In the genomic region with DNA sequence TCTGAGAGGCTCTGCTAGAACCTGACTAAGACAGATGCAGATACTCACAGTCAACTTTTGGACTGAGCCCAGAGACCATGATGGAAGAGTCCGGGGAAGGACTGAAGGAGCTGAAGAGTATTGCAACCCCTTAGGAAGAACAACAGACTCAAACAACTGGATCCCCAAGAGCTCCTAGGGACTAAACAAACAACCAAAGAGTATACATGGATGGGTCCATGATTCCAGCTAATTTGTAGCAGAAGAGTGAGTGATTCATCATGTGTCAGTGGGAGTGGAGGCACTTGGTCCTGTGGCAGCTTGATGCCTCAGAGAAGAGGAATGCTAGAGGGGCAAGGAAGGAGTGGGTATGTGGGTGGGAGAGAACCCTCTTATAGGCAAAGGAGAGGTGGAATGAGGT, we compare ENCODE assay signal across 29 mouse cellular contexts. TPM values are rescaled to one million over a fixed set of nuclear protein-coding genes. Genes with fewer than 3 reads are reported as not detected.
DNase-seq lines count a peak whose midpoint lies in the region; ATAC-seq and TF ChIP-seq lines count a peak whose summit lies in the region.
"Had no signal": no experiment of that assay in that cellular context is flagged by ENCODE, and none has a peak within 500 bp of the region (broad histone marks: within the 10 kb centered on the region; RNA-seq: fewer than 3 reads in every experiment).

No protein-coding gene starts in this region.

- DNase-seq in 3134 (ENCODE audit: extremely low read depth, insufficient read length, low spot score) (peak; percentile 59), CH12.LX (ENCODE audit: extremely low read depth) (no peak), NIH3T3 (ENCODE audit: low read depth) (peak; percentile 71)
- no peak for DNase-seq in retina, postnatal 1 day
- DNase-seq in adrenal gland, adult (ENCODE audit: inconsistent age in 2 of 2, low spot score in 1 of 2): no peak
- DNase-seq: adrenal gland, adult 2 months; adrenal gland, postnatal 10 days; adrenal gland, postnatal 25 days; B cell, adult 2 months; cerebellum, adult 11 months; cerebellum, adult 18-20 months; cerebellum, adult 8-10 months; cerebellum, adult 9-11 months; cerebellum, postnatal 14 days; cerebellum, postnatal 36 days; embryo, embryonic 11 days had no signal

- peaks cover 87% of the 10 kb centered on the region for H3K79me2 ChIP-seq in CH12.LX (replicated peaks; ENCODE audit: control insufficient read depth, extremely low read depth, insufficient read depth, poor library complexity, severe bottlenecking)

- TF ChIP-seq RAD21 in CH12.LX (IDR thresholded peaks at IDR 0.05; ENCODE audit: low read depth, low read length): no peak

- no peaks in the 10 kb centered on the region for H3K27me3 ChIP-seq in CH12.LX (replicated peaks)
- H3K27me3 ChIP-seq in midbrain, embryonic 13.5 days: no peaks in the 10 kb centered on the region
- H3K27me3 ChIP-seq: embryonic facial prominence, embryonic 13.5 days; embryonic facial prominence, embryonic 15.5 days; forebrain, embryonic 12.5 days had no signal

- dilution Hi-C loops in CH12.LX (cut with MboI; ENCODE audit: extremely low pct_ligation_motif_present, extremely low pct_unique_long_range_greater_than_20kb, low sequenced_read_pairs): no loop called here

- peaks cover 0 to 43% of the 10 kb centered on the region in 2 experiments; a peak in 1 of 4 replicates for H3K4me1 ChIP-seq in CH12.LX (ENCODE audit: control insufficient read depth in 1 of 2, insufficient read depth in 2 of 2)
- H3K4me1 ChIP-seq in midbrain, embryonic 13.5 days (replicated peaks): no peaks in the 10 kb centered on the region
- H3K4me1 ChIP-seq: embryonic facial prominence, embryonic 13.5 days; embryonic facial prominence, embryonic 15.5 days; forebrain, embryonic 10.5 days; forebrain, embryonic 12.5 days had no signal

- H3K36me3 ChIP-seq in CH12.LX (replicated peaks in 1 of 2; ENCODE audit: control insufficient read depth in 1 of 2, insufficient read depth in 1 of 2, low read length in 1 of 2): peaks cover 28 to 57% of the 10 kb centered on the region in 2 experiments
- no peaks in the 10 kb centered on the region for H3K36me3 ChIP-seq in midbrain, embryonic 13.5 days
- H3K36me3 ChIP-seq: embryonic facial prominence, embryonic 13.5 days; embryonic facial prominence, embryonic 15.5 days; forebrain, embryonic 10.5 days; forebrain, embryonic 12.5 days had no signal

- peaks cover 2% of the 10 kb centered on the region for H3K9me3 ChIP-seq in CH12.LX (replicated peaks; ENCODE audit: low read length)
- no peaks in the 10 kb centered on the region for H3K9me3 ChIP-seq in midbrain, embryonic 13.5 days
- H3K9me3 ChIP-seq: embryonic facial prominence, embryonic 13.5 days; embryonic facial prominence, embryonic 15.5 days; forebrain, embryonic 10.5 days; forebrain, embryonic 12.5 days had no signal

- H3K9ac ChIP-seq in CH12.LX (ENCODE audit: insufficient read depth, low read depth): peak overlapping the region; percentile 91
- H3K9ac ChIP-seq in midbrain, embryonic 13.5 days (replicated peaks): no peak overlapping the region
- H3K9ac ChIP-seq: embryonic facial prominence, embryonic 13.5 days; embryonic facial prominence, embryonic 15.5 days; forebrain, embryonic 12.5 days had no signal

- 80% methylated on average over 1 of the region's 1 CpGs for WGBS in midbrain, embryonic 13.5 days

- no peak for ATAC-seq in midbrain, embryonic 13.5 days
- ATAC-seq: CD4-positive, CD25-positive, alpha-beta regulatory T cell, adult 4 months; forebrain, embryonic 14.5 days; forebrain, embryonic 16.5 days had no signal

- 0 out of 2 replicates have a peak, but pooled peaks have one; percentile 2 for TF ChIP-seq POLR2A in CH12.LX (IDR thresholded peaks at IDR 0.05; ENCODE audit: low read depth, low read length)

- H3K4me2 ChIP-seq in CH12.LX (ENCODE audit: insufficient read depth, low read depth, poor library complexity, severe bottlenecking): peak overlapping the region; percentile 89
- H3K4me2 ChIP-seq in midbrain, embryonic 13.5 days (replicated peaks): no peak overlapping the region
- H3K4me2 ChIP-seq: embryonic facial prominence, embryonic 13.5 days; embryonic facial prominence, embryonic 15.5 days; forebrain, embryonic 12.5 days had no signal

- peak overlapping the region; percentile 85 for H3K27ac ChIP-seq in CH12.LX (ENCODE audit: insufficient read depth, low read depth)
- H3K27ac ChIP-seq in midbrain, embryonic 13.5 days: no peak overlapping the region
- H3K27ac ChIP-seq: embryonic facial prominence, embryonic 13.5 days; embryonic facial prominence, embryonic 15.5 days; forebrain, embryonic 10.5 days; forebrain, embryonic 12.5 days had no signal

- in situ Hi-C loops in CH12.LX (cut with MboI; ENCODE audit: low pct_ligation_motif_present, low pct_unique_long_range_greater_than_20kb, low sequenced_read_pairs): loop anchor here (10.0 kb wide), 1 partner anchor 275 kb away; no protein-coding TSS in a partner anchor

- TF ChIP-seq CTCF in CH12.LX (conservative IDR thresholded peaks at IDR 0.05 in 1 of 2, IDR thresholded peaks at IDR 0.05 in 1 of 2; ENCODE audit: low read depth in 2 of 2, low read length in 2 of 2): no peak

- peak overlapping the region; percentile 30 to 57 (median 50) for H3K4me3 ChIP-seq in CH12.LX (replicated peaks in 1 of 3; ENCODE audit: low read depth in 2 of 3, low read length in 2 of 3, poor library complexity in 1 of 3)
- H3K4me3 ChIP-seq in midbrain, embryonic 13.5 days (replicated peaks): no peak overlapping the region
- H3K4me3 ChIP-seq: embryonic facial prominence, embryonic 13.5 days; embryonic facial prominence, embryonic 15.5 days; erythroblast, embryonic 14.5 days; forebrain, embryonic 10.5 days; forebrain, embryonic 12.5 days had no signal

- TF ChIP-seq EP300 in CH12.LX (IDR thresholded peaks at IDR 0.05; ENCODE audit: low read length): no peak

TF ChIP-seq in CH12.LX, 34 proteins besides CTCF, POLR2A, EP300 and RAD21:
- no peak for TF ChIP-seq TBP (conservative IDR thresholded peaks at IDR 0.05; ENCODE audit: low read depth, low read length)
- TF ChIP-seq ETS1 (conservative IDR thresholded peaks at IDR 0.05; ENCODE audit: low read depth, low read length): no peak
- TF ChIP-seq CHD1 (IDR thresholded peaks at IDR 0.05; ENCODE audit: low read depth, low read length): 0 out of 2 replicates have a peak, but pooled peaks have one; percentile 9
- peak; percentile 35; the same call in 1 of the 2 replicates for TF ChIP-seq POLR2AphosphoS2 (IDR thresholded peaks at IDR 0.05; ENCODE audit: low read depth, low read length)
TF ChIP-seq in CH12.LX: peak in this region for 2.

RNA-seq across cellular contexts. Expression of a gene that starts 35.6 kb away (rescaled TPM):
- total RNA-seq in CH12.LX (2012; rRNA removed) (66.5 and 91.7 TPM in 2 replicates), CH12.LX (2014; rRNA removed) (142 and 169 TPM in 2 replicates)
- polyA plus RNA-seq in CH12.LX (2012; ENCODE audit: insufficient read length, low read depth): 78.9 and 82.0 TPM in 2 replicates
- polyA plus RNA-seq in midbrain, embryonic 13.5 days (2015; fragmentation: Nextera tagmentation; extraction: Ambion mirVana): not detected in 2 replicates
- total RNA-seq: common myeloid progenitor, adult 5-6 weeks; MEL had no signal
- polyA plus RNA-seq: adrenal gland, adult 2 months; brain, embryonic 14.5 days; embryonic facial prominence, embryonic 11.5 days; erythroblast, embryonic 14.5 days; forebrain, embryonic 10.5 days; forebrain, embryonic 12.5 days; forebrain, embryonic 14.5 days; forebrain, embryonic 16.5 days had no signal

Comparison
In these comparisons a context has a peak if more than half of its experiments do, and no peak if none do; other contexts are left out.
1. DNase-seq: peak in 3134 (single experiment) and NIH3T3 (single experiment); none in CH12.LX (single experiment), retina, postnatal 1 day (single experiment) and adrenal gland, adult (0 of 2).
2. RNA of a gene that starts 35.6 kb away (polyA plus RNA-seq): 78.9 to 82.0 TPM in CH12.LX; not detected in midbrain, embryonic 13.5 days; every median in the first group is over 10 times any median in the second.